1 mouse cellular context compared by ENCODE assay signal in genomic region chr4:148662168-148662965, GRCm38 (mm10).
TF ChIP-seq lines count a peak whose summit lies in the region.

No protein-coding gene starts in this region.

TF ChIP-seq in CH12.LX, 34 proteins besides CTCF, POLR2A, EP300 and RAD21 (continued from another document):
- TF ChIP-seq USF1 (IDR thresholded peaks at IDR 0.05; ENCODE audit: low read depth, low read length) (no peak), MAZ (IDR thresholded peaks at IDR 0.05; ENCODE audit: low read depth, low read length) (no peak), ZKSCAN1 (IDR thresholded peaks at IDR 0.05; ENCODE audit: borderline replicate concordance, low read depth, low read length) (no peak)
